Mouse (Mus musculus): ENCODE measurements around the gene Abcf1. TPM values are rescaled to one million over a fixed set of nuclear protein-coding genes. Genes with fewer than 3 reads are reported as not detected.
"Not testable (repeated sequence)": the region's sequence is repeated elsewhere in the genome, so short reads cannot be mapped to it uniquely, and the experiment has no call there.

Gene Abcf1
- total RNA-seq, 2 experiments from 2014 or later = 70.4 to 72.6 TPM

DNA sequence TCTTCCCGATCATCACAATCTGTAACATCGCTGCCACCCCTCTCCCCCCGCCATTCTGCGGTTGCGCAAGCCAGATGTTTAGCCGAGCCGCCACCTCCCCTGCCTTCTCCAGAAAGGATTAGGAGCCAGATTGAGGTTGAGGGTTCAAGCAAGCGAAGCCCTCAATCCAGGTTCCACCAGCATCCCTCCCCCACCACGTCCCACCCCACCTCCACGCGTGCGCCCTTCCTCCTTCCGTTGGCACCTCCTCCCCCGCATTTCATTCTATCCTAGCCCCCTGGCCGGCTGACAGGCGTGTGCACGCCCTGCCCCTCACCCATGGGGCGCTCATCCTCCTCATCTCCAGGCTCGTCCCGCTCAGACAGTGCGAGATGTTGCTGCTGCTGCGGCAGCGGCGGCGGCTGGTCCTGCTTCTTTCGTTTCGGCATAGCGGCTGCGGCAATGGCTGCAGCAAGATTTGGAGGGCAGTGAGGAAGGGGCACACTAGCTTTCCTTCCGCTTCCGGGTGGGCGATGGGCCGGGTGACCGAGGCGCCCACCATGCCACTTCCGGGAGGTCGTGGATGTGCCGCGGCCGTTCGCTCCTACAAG is 9.3 kb upstream of the Abcf1 start:
- H3K27ac ChIP-seq = peak overlapping the region; percentile 95

DNA sequence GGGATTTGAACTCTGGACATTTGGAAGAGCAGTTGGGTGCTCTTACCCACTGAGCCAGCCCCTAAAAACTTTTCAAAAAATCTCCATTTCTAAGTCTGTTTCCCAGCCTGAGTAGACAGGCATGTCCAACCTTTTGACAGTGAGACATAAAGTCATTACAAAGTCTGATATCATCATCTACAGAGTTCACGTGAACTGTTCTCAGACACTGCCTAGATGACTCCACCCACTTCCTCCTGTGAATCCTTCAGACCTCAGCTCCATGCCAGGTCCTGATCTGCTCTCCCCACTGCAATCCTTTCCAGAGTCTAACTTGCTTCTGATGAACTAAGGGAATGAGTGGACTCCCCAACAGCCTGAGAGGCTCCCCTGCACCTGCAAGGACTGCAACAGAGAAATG is 2.6 kb upstream of the Abcf1 start:
- no peak for DNase-seq (ENCODE audit: extremely low spot score in 1 of 2, low spot score in 2 of 2)
- H3K27ac ChIP-seq = no peak overlapping the region
- intact Hi-C loops (cut with DNase I) = loop anchor here (5.0 kb wide), 1 partner anchor 35 kb away; no protein-coding TSS in a partner anchor
- no peak for TF ChIP-seq CTCF (IDR thresholded peaks at IDR 0.05)
- H3K4me3 ChIP-seq = no peak overlapping the region

More for the DNA sequence above, 9.3 kb upstream of the Abcf1 start:
- peak in 1 of 2 experiments; percentile 88 for DNase-seq (ENCODE audit: extremely low spot score in 1 of 2, low spot score in 2 of 2)
- peak overlapping the region; percentile 79 for H3K4me3 ChIP-seq
- intact Hi-C loops (cut with DNase I) = loop anchor here (1.0 kb wide), 1 partner anchor 9 kb away; no protein-coding TSS in a partner anchor
- TF ChIP-seq CTCF (IDR thresholded peaks at IDR 0.05) = no peak; the same call in 1 of the 2 replicates

DNA sequence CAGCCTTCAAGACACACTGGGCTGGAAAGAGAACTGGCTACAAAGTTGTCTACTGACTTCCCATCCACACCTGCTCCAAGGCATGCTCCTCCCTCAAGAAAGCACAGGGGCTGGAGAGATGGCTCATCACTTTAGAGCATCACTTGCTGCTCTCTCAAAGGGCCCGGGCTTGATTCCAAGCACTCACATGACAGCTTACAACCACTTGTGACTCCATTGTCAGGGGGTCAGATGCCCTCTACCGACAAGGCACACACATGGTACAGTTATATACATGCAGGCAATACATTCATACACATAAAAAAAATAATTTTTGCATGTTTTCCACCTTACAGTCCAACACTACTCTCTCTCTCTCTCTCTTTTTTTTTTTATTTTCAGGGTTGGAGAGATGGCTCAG is 1.9 kb downstream of the Abcf1 start:
- no peak for TF ChIP-seq CTCF (IDR thresholded peaks at IDR 0.05)
- no peak for DNase-seq (ENCODE audit: extremely low spot score in 1 of 2, low spot score in 2 of 2)
- intact Hi-C loops (cut with DNase I) = loop anchor here (5.0 kb wide), 1 partner anchor 40 kb away; no protein-coding TSS in a partner anchor
- H3K4me3 ChIP-seq = no peak overlapping the region
- no peak overlapping the region for H3K27ac ChIP-seq

DNA sequence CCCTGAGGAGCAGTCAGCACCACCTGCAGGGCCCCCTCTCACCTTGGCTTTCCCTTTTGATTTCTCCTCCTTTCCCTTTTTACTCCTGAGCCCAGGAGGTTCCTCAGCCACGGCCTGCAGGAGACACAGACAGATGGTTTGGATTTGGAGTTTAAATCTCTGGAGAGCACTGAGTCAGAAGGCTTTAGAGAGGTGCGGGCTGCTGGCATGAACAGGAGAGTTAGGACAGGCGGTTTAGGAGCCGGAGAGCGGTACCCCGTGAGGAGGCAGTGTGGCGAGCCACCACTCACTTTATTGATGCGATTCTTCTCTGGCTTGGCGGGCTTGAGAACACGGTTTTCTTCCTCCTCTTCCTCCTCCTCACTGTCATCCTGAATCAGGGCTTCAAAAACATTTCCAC is 6.3 kb downstream of the Abcf1 start:
- intact Hi-C loops (cut with DNase I) = no loop called here
- no peak for TF ChIP-seq CTCF (IDR thresholded peaks at IDR 0.05)
- DNase-seq (ENCODE audit: extremely low spot score in 1 of 2, low spot score in 2 of 2) = no peak
- no peak overlapping the region for H3K4me3 ChIP-seq
- H3K27ac ChIP-seq = no peak overlapping the region

DNA sequence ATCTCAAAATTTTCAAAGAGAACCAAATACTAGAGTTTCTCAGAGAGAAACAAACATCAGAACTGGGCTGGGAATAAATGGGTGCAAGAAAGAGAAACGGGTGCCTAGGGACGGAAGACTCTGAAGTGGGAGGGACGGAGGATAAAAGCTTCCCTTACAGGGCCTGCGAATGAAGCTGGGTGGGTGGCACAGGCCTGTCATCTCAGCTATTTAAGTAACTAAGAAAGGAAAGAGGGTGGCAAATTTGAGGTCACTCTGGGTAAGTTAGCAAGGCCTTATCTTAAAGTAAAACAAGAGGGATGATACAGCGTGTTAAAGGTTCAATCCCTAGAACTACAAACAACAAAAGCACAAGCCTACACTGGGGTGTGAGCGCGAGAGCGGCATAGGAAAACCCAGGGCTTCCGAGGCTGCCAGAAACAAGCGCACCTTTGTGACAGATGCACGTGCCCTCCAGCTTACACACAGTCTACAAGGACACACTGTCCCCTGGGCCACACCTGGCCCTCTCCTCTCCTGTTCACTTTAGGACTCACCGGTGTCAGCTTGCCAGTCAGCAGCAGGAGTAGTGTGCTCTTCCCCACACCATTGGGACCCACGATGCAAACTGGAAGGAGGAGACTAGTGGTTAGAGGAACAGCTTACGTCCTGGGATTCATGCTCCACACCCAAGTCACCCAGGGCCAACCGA is 10.9 kb downstream of the Abcf1 start:
- intact Hi-C loops (cut with DNase I) = no loop called here

DNA sequence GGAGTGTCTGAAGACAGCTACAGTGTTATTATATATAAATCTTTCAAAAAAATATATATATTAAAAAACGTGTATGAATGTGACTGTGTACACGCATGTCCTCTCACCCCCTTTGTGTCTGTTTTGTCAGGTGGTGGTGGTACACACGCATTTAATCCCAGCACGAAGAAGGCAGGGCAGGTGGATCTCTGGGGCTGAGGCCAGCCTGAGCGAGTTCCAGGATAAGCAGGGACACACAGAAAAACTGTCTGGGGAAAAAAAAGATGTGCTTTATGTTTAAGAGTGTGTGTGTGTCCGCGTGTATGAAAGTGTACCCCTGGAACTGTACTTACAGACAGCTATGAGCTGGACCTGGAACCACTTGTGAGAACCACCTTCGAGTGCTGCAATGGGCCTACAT is 14.9 kb downstream of the Abcf1 start:
- Histone ChIP-seq H3K27ac (no peak overlapping the region), H3K4me3 (no peak overlapping the region)
- DNase-seq (ENCODE audit: extremely low spot score in 1 of 2, low spot score in 2 of 2) = no peak
- intact Hi-C loops (cut with DNase I) = no loop called here
- TF ChIP-seq CTCF (IDR thresholded peaks at IDR 0.05) = no peak

More for the DNA sequence above, 10.9 kb downstream of the Abcf1 start:
- Histone ChIP-seq H3K27ac (no peak overlapping the region), H3K4me3 (no peak overlapping the region)
- DNase-seq (ENCODE audit: extremely low spot score in 1 of 2, low spot score in 2 of 2) = no peak
- no peak for TF ChIP-seq CTCF (IDR thresholded peaks at IDR 0.05)

DNA sequence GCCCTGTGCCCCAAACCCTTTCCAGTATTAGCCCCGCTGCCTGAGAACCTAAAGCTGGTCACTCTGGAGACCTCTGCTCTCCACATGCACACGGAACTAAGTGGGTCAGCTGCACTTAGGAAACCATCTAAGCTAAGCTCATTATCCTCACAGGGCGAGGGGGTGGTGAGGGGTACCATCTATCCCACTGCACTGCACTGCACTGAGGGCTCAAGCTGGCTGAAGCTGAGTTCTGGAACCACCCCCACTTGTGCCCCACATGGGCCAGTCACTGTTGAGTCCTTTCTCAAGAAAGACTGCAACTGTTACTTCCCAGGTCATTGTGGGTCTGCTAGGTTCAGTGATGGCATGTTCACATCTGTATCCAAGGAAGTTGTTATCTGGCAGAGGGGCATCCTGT is 17.0 kb downstream of the Abcf1 start:
- H3K4me3 ChIP-seq; H3K27ac ChIP-seq; intact Hi-C loops (cut with DNase I); DNase-seq (ENCODE audit: extremely low spot score in 1 of 2, low spot score in 2 of 2): not testable (repeated sequence)

DNA sequence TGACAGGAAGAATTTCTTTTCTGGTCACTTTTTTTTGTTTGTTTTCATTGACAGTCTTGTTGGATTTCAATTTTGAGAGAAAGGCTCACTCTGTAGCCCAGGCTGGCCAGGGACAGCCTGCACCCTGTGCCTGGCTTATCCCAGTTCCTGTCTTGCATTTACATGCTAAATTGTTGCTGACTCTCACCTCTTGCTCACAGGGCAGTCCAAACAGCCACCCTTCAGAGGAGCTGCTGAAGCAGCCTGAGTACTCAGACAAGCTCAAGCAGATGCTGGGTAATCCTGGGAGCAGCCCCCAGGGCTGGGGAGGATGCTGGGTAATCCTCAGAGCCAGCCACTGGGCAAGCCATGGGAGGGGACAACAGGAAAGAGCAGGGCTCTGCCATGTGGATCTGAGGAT is 18.6 kb downstream of the Abcf1 start:
- H3K27ac ChIP-seq; DNase-seq (ENCODE audit: extremely low spot score in 1 of 2, low spot score in 2 of 2); intact Hi-C loops (cut with DNase I); H3K4me3 ChIP-seq: not testable (repeated sequence)

DNA sequence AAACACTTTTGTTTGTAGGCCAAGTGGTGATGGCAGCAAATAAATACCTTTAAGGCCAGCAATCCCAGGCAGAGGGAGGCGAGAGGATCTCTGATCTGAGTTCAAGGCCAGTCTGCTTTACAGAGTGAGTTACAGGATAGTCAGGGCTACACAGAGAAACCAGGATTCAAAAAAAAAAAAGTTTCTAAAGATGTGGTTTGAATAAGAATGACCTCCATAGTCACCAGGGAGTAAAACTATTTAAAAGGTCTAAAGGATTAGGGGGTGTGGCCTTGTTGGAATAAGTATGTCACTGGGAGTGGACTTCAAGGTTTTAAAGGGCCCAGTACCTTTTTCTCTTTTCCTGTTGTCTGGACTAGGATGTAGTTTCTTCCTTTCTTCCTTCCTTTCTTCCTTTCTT is 29.6 kb downstream of the Abcf1 start:
- intact Hi-C loops (cut with DNase I) = loop anchor here (5.0 to 10.0 kb wide), 3 partner anchors 32 to 252 kb away; partner anchors contain the start of gene H2-T3
- Histone ChIP-seq H3K4me3 (no peak overlapping the region), H3K27ac (no peak overlapping the region)
- TF ChIP-seq CTCF (IDR thresholded peaks at IDR 0.05) = no peak
- no peak for DNase-seq (ENCODE audit: extremely low spot score in 1 of 2, low spot score in 2 of 2)

DNA sequence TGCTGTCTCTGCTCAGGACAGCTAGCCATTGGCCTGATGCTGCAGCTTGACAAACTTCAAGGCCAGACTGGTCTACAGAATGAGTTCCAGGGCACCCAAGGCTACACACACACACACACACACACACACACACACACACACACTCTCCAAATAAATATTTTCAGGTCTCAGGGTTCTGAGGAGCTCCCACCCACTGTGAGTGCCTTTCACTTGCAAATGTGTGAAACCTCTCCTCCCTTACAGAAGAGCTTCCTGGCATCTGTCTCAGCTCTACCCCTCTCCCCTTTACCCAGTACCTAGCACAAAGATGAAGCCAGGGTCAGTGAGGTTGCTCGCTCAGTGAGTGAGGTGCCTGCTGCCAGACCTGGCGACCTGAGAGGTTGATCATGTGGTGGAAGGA is 30.5 kb downstream of the Abcf1 start:
- no peak for DNase-seq (ENCODE audit: extremely low spot score in 1 of 2, low spot score in 2 of 2)

DNA sequence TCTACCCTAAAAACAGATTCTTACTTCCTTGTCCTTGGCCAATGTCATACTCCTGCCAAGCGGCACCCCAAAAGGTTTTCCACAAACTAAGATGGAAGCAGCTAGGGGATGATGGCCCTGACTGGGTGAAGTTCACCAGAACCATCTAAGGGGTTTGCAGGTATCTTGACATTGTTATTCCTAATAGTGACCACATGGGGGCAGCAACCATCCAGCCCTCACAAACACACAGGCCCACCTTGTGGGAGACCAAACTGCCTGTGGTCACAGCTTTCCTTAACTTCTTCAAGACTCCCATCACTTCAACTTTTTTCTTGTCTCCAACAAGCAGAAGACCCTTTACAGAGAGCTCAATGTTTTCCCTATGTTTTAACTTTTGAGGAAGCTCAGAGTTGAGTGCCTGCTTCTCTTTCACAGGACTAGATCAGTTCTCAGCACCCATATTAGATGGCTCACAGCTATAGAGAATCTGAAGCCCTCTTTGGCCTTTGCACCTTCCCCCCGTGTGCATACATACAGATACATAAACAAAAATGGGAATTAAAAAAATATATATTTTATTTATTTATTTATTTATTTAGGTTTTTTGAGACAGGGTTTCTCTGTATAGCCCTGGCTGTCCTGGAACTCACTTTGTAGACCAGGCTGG is 31.7 kb downstream of the Abcf1 start:
- no peak for DNase-seq (ENCODE audit: extremely low spot score in 1 of 2, low spot score in 2 of 2)
- no peak overlapping the region for H3K4me3 ChIP-seq
- no peak overlapping the region for H3K27ac ChIP-seq
- intact Hi-C loops (cut with DNase I) = loop anchor here (1.0 to 10.0 kb wide), 4 partner anchors 34 to 254 kb away; partner anchors contain the start of gene H2-T3
- peak; percentile 85 for TF ChIP-seq CTCF (IDR thresholded peaks at IDR 0.05)

More for the DNA sequence above, 30.5 kb downstream of the Abcf1 start:
- intact Hi-C loops (cut with DNase I) = loop anchor here (5.0 to 10.0 kb wide), 3 partner anchors 33 to 253 kb away; partner anchors contain the start of gene H2-T3
- no peak for TF ChIP-seq CTCF (IDR thresholded peaks at IDR 0.05)
- H3K27ac ChIP-seq = no peak overlapping the region
- H3K4me3 ChIP-seq = no peak overlapping the region

DNA sequence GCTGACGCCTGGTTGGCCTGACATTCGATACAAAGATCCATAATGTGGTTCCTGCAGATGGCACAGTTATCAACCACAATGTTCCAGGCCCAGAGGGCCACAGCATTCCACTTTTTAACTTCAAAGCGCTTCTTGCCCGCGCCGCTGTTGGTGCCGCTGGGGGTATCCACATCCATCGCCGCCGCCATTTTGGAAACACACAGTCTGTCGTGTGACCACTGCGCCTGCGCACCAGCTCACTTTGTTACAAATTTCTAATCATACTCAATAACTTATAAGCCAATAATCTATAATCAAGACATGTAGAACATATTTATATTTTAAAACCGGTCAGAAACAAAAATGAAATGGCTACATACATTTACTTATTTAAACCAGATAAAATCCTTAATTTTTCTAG is 33.8 kb downstream of the Abcf1 start:
- not testable (repeated sequence) for H3K4me3 ChIP-seq; H3K27ac ChIP-seq; DNase-seq (ENCODE audit: extremely low spot score in 1 of 2, low spot score in 2 of 2)
- intact Hi-C loops (cut with DNase I) = loop anchor here (5.0 to 10.0 kb wide), 3 partner anchors 37 to 257 kb away; partner anchors contain the start of gene H2-T3

Data from left cerebral cortex, adult 2 months (tissue).